Mouse (Mus musculus) heart, adult 10 weeks (tissue): ENCODE results near the gene Dap3. TPM values are rescaled to one million over a fixed set of nuclear protein-coding genes. Genes with fewer than 3 reads are reported as not detected.

ENCODE experiments used
- polyA plus RNA-seq: library from polyadenylated mRNA; stranded (reverse); fragments of 350-450 nt; fragmentation: Illumina TruSeq; extraction: RNeasy Lipid Tissue Mini Kit (QIAGEN cat#74804); gene quantifications from one replicate; pipeline ENCODE4 v1.2.3, GENCODE M21; 2014; ENCODE audit warnings: low read depth, low replicate concordance

The Dap3 gene
- polyA plus RNA-seq, result 169 TPM

DNA sequence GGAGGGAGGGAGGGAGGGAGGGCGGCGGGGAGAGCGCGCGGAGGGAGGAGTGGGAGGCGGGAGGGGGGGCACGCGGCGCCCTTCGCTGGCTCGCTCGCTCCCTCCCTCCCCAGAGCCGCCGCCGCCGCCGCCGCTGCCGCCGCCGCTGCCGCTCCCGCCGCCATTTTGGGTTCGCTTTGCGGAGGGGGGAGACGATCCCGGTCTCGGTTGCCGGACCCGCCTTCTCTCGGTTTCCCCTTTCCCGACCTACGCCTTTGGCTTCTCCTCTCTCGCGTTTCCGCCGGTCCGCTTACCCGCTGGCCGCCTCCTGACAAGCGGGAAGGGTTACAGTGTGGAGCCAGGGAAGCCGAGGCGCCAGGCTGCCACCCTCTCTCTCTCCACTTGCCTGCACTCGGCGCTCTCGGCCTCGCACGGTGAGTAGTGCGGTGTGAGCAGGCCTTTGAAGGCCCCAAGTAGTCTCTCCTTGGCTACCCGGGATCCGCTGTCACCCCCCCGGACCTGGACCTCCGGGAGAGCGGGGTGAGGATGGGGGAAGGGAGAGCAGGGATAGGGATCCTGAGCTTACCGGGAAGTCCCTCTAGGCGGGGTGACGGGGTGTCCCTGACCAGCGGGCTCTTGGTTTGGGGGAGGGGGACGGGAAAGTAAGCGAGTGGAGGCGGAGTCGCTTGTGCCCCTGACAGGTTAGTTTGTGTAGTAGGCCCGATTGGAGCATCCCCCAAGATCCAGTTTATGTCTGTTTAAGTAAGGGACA is at the start of gene Dap3, which contains the start of gene Ash1l:
Gene Dap3, minus strand, starts transcription at position 606 of the 751 bp plus-strand sequence.
Gene Ash1l, plus strand, starts transcription at position 47 of the 751 bp plus-strand sequence.

DNA sequence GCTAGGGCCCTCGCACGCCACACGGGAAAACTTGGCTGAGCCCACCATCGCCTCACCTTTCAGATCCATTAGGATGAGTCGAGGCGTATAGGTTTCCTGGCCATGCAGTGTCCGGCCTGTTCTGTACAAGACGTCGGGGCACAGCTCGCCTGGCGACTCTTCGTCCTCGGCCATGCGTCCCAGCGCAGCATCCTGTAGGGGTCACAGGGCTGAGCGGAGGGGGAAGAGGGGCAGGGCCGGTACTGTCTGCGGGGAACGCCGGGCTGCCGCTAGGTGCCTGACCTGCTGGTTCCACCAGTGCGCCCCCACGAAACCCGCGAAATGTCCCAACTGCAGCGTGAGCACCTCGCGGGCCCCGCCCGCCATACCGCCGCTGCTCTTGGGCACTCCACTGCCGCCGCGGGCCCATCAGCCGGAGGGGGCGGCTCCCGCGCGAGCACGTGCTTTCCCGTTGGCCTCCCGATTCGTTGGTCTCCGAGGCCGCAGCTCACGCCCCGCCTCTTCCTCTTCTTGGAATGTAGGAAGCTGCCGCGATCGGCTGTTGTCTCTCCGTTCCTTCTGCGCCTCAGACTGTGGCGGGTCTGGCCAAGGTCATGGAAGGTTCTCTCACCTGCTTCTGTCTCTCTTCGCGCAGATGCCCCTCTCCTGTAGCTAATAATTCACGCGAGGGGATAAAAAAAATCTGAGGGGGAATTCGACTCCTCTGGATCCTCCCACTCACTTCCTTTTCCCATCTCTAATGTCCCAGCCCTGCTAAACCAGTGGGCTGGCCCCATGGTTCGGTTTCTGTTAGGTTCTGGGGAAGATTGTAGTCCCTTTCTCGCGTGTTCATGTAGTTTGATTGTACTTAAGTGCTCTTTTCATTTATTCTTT is 37.2 kb downstream of the Dap3 start, which contains the start of gene Msto1:
Gene Msto1, minus strand, starts transcription at position 489 of the 873 bp plus-strand sequence.

Other genes starting within 250 kb of the Dap3 start
- 94.5 TPM for gene Rit1, start 234.3 kb downstream of the Dap3 start, polyA plus RNA-seq
- gene Syt11, start 176.0 kb downstream of the Dap3 start, polyA plus RNA-seq, result 13.0 TPM
- gene Gon4l, start 116.0 kb downstream of the Dap3 start, polyA plus RNA-seq, result 24.3 TPM
- gene Msto1, start 37.2 kb downstream of the Dap3 start, polyA plus RNA-seq, result 15.1 TPM
- gene Ash1l, start 559 bp downstream of the Dap3 start, polyA plus RNA-seq, result 20.1 TPM
- 32.7 TPM for gene Rusc1, start 142.1 kb upstream of the Dap3 start, polyA plus RNA-seq
- not detected for gene Gm43738, start 149.9 kb upstream of the Dap3 start, polyA plus RNA-seq
- gene Fdps, start 150.8 kb upstream of the Dap3 start, polyA plus RNA-seq, result 25.7 TPM
- not detected for gene Pklr, start 185.0 kb upstream of the Dap3 start, polyA plus RNA-seq
- 0.73 TPM for gene Hcn3, start 209.0 kb upstream of the Dap3 start, polyA plus RNA-seq
- gene Clk2, start 213.6 kb upstream of the Dap3 start, polyA plus RNA-seq, result 30.6 TPM
- gene Scamp3, start 226.3 kb upstream of the Dap3 start, polyA plus RNA-seq, result 52.7 TPM
- 5.2 TPM for gene Fam189b, start 232.0 kb upstream of the Dap3 start, polyA plus RNA-seq